Mouse (Mus musculus) CH12.LX (cell line): ENCODE results near the gene Maml2. TPM values are rescaled to one million over a fixed set of nuclear protein-coding genes. Genes with fewer than 3 reads are reported as not detected.

Source experiments
- DNase-seq: peaks from one replicate; pipeline ENCODE4 v3.0.0-alpha.2; 2013; ENCODE audit errors: extremely low read depth
- H3K27ac ChIP-seq: 2 replicates; pipeline ENCODE4 v1.5.1; 2012; ENCODE audit warnings: low read depth, mild to moderate bottlenecking, control low read depth, moderate library complexity; ENCODE audit not compliant: insufficient read depth
- H3K27me3 ChIP-seq: replicated peaks from 2 replicates; pipeline ENCODE3; 2012; ENCODE audit warnings: inconsistent platforms
- H3K36me3 ChIP-seq, 2 experiments: replicated peaks in 1 of 2; 2 replicates each; pipeline versions ENCODE3 to v1.6.1; 2012; ENCODE audit warnings: inconsistent platforms in 1 of 2, low read length in 1 of 2, mild to moderate bottlenecking in 1 of 2, mixed read lengths in 1 of 2, moderate library complexity in 1 of 2; ENCODE audit not compliant: control insufficient read depth in 1 of 2, insufficient read depth in 1 of 2
- H3K4me1 ChIP-seq, 2 experiments: 2 replicates each; pipeline ENCODE4 v1.6.1; 2012; ENCODE audit warnings: inconsistent platforms in 1 of 2, moderate library complexity in 1 of 2; ENCODE audit not compliant: insufficient read depth in 2 of 2, control insufficient read depth in 1 of 2
- H3K4me2 ChIP-seq: 2 replicates; pipeline ENCODE4 v1.6.1; 2012; ENCODE audit warnings: low read depth, mild to moderate bottlenecking, control low read depth; ENCODE audit not compliant: poor library complexity, insufficient read depth, severe bottlenecking
- H3K4me3 ChIP-seq, 3 experiments: fragments of 150-350 bp in 1 of 3; sonication (generic) in 1 of 3; replicated peaks in 1 of 3; 2 replicates each; pipeline versions ENCODE3 to v1.5.1; 2011 to 2012; ENCODE audit warnings: low read depth in 2 of 3, low read length in 2 of 3, mild to moderate bottlenecking in 2 of 3, moderate library complexity in 2 of 3, control low read depth in 1 of 3, improper control_type of control experiment in 1 of 3, inconsistent platforms in 1 of 3, mixed read lengths in 1 of 3; ENCODE audit not compliant: poor library complexity in 1 of 3
- H3K79me2 ChIP-seq: replicated peaks from 2 replicates; pipeline ENCODE4 v1.6.1; 2012; ENCODE audit warnings: mild to moderate bottlenecking, moderate library complexity; ENCODE audit not compliant: control insufficient read depth, poor library complexity, insufficient read depth, severe bottlenecking; ENCODE audit errors: extremely low read depth
- H3K9ac ChIP-seq: 2 replicates; pipeline ENCODE4 v1.6.1; 2012; ENCODE audit warnings: low read depth, mild to moderate bottlenecking, control low read depth, moderate library complexity; ENCODE audit not compliant: insufficient read depth
- H3K9me3 ChIP-seq: replicated peaks from 2 replicates; pipeline ENCODE3; 2012; ENCODE audit warnings: low read length, inconsistent platforms, mixed read lengths
- BHLHE40 ChIP-seq: IDR thresholded peaks from 2 replicates; pipeline ENCODE4 v1.6.1; 2011; ENCODE audit warnings: mild to moderate bottlenecking, low read depth, low read length, improper control_type of control experiment
- CHD1 ChIP-seq: IDR thresholded peaks from 2 replicates; pipeline ENCODE4 v1.6.1; 2012; ENCODE audit warnings: low read depth, low read length, improper control_type of control experiment, inconsistent platforms
- CHD2 ChIP-seq: IDR thresholded peaks from 2 replicates; pipeline ENCODE4 v1.6.1; 2011; ENCODE audit warnings: low read length, improper control_type of control experiment
- CTCF ChIP-seq, 2 experiments: IDR thresholded peaks in 1 of 2; conservative IDR thresholded peaks in 1 of 2; 2 replicates each; pipeline ENCODE4 v1.5.1; 2011 to 2012; ENCODE audit warnings: low read depth in 2 of 2, low read length in 2 of 2, improper control_type of control experiment in 1 of 2, inconsistent platforms in 1 of 2, mild to moderate bottlenecking in 1 of 2, moderate library complexity in 1 of 2
- E2F4 ChIP-seq: IDR thresholded peaks from 2 replicates; pipeline ENCODE4 v1.6.1; 2011; ENCODE audit warnings: low read depth, low read length, improper control_type of control experiment; ENCODE audit not compliant: insufficient replicate concordance
- ELF1 ChIP-seq: IDR thresholded peaks from 2 replicates; pipeline ENCODE4 v1.6.1; 2014; ENCODE audit warnings: low read depth, mild to moderate bottlenecking, inconsistent platforms, low read length, improper control_type of control experiment
- EP300 ChIP-seq: IDR thresholded peaks from 2 replicates; pipeline ENCODE4 v1.6.1; 2011; ENCODE audit warnings: low read length, improper control_type of control experiment
- ETS1 ChIP-seq: conservative IDR thresholded peaks from 2 replicates; pipeline ENCODE4 v1.6.1; 2012; ENCODE audit warnings: low read depth, mild to moderate bottlenecking, inconsistent platforms, low read length, improper control_type of control experiment, moderate library complexity
- GABPA ChIP-seq: IDR thresholded peaks from 2 replicates; pipeline ENCODE4 v1.6.1; 2012; ENCODE audit warnings: low read depth, low read length, improper control_type of control experiment, inconsistent platforms; ENCODE audit not compliant: insufficient replicate concordance
- IRF4 ChIP-seq: IDR thresholded peaks from 2 replicates; pipeline ENCODE4 v1.6.1; 2014; ENCODE audit warnings: low read depth, mild to moderate bottlenecking, inconsistent platforms, low read length, improper control_type of control experiment
- JUN ChIP-seq: IDR thresholded peaks from 2 replicates; pipeline ENCODE4 v1.6.1; 2011; ENCODE audit warnings: low read depth, mild to moderate bottlenecking, low read length, improper control_type of control experiment, moderate library complexity; ENCODE audit not compliant: insufficient read depth
- JUND ChIP-seq: conservative IDR thresholded peaks from 2 replicates; pipeline ENCODE4 v1.6.1; 2011; ENCODE audit warnings: low read depth, low read length, improper control_type of control experiment
- KAT2A ChIP-seq: IDR thresholded peaks from 2 replicates; pipeline ENCODE4 v1.6.1; 2012; ENCODE audit warnings: low read length, improper control_type of control experiment, inconsistent platforms; ENCODE audit not compliant: insufficient replicate concordance
- MAX ChIP-seq: IDR thresholded peaks from 2 replicates; pipeline ENCODE4 v1.6.1; 2011; ENCODE audit warnings: low read length, improper control_type of control experiment
- MEF2A ChIP-seq: IDR thresholded peaks from 2 replicates; pipeline ENCODE4 v1.6.1; 2014; ENCODE audit warnings: low read depth, mild to moderate bottlenecking, inconsistent platforms, low read length, improper control_type of control experiment, borderline replicate concordance
- MXI1 ChIP-seq: IDR thresholded peaks from 2 replicates; pipeline ENCODE4 v1.6.1; 2011; ENCODE audit warnings: mild to moderate bottlenecking, low read depth, low read length, improper control_type of control experiment
- MYC ChIP-seq: IDR thresholded peaks from 2 replicates; pipeline ENCODE4 v1.6.1; 2011; ENCODE audit warnings: low read depth, mild to moderate bottlenecking, improper control_type of control experiment, low read length
- NELFE ChIP-seq: IDR thresholded peaks from 2 replicates; pipeline ENCODE4 v1.6.1; 2011; ENCODE audit warnings: low read depth, low read length, improper control_type of control experiment
- NRF1 ChIP-seq: IDR thresholded peaks from 2 replicates; pipeline ENCODE4 v1.6.1; 2014; ENCODE audit warnings: low read depth, mild to moderate bottlenecking, inconsistent platforms, low read length, improper control_type of control experiment, moderate library complexity
- PAX5 ChIP-seq: IDR thresholded peaks from 2 replicates; pipeline ENCODE4 v1.6.1; 2012; ENCODE audit warnings: low read length, inconsistent platforms, mixed read lengths
- POLR2A ChIP-seq: IDR thresholded peaks from 2 replicates; pipeline ENCODE4 v1.6.1; 2011; ENCODE audit warnings: low read depth, mild to moderate bottlenecking, improper control_type of control experiment, low read length
- POLR2AphosphoS2 ChIP-seq: IDR thresholded peaks from 2 replicates; pipeline ENCODE4 v1.6.1; 2011; ENCODE audit warnings: low read depth, low read length, improper control_type of control experiment
- RAD21 ChIP-seq: IDR thresholded peaks from 2 replicates; pipeline ENCODE4 v1.6.1; 2011; ENCODE audit warnings: low read depth, mild to moderate bottlenecking, low read length, improper control_type of control experiment, moderate library complexity
- SIN3A ChIP-seq: IDR thresholded peaks from 2 replicates; pipeline ENCODE4 v1.6.1; 2012; ENCODE audit warnings: low read length, improper control_type of control experiment, inconsistent platforms
- SMC3 ChIP-seq: IDR thresholded peaks from 2 replicates; pipeline ENCODE4 v1.6.1; 2011; ENCODE audit warnings: low read depth, low read length, improper control_type of control experiment
- TBP ChIP-seq: conservative IDR thresholded peaks from 2 replicates; pipeline ENCODE4 v1.6.1; 2011; ENCODE audit warnings: low read depth, low read length, improper control_type of control experiment
- TCF12 ChIP-seq: IDR thresholded peaks from 2 replicates; pipeline ENCODE4 v1.6.1; 2014; ENCODE audit warnings: low read depth, mild to moderate bottlenecking, inconsistent platforms, low read length, improper control_type of control experiment
- UBTF ChIP-seq: IDR thresholded peaks from 2 replicates; pipeline ENCODE4 v1.6.1; 2012; ENCODE audit warnings: low read depth, mild to moderate bottlenecking, inconsistent platforms, low read length, improper control_type of control experiment, moderate library complexity
- USF1 ChIP-seq: IDR thresholded peaks from 2 replicates; pipeline ENCODE4 v1.6.1; 2014; ENCODE audit warnings: low read depth, mild to moderate bottlenecking, inconsistent platforms, low read length, improper control_type of control experiment
- USF2 ChIP-seq: conservative IDR thresholded peaks from 2 replicates; pipeline ENCODE4 v1.6.1; 2011; ENCODE audit warnings: low read depth, low read length, improper control_type of control experiment
- ZKSCAN1 ChIP-seq: IDR thresholded peaks from 2 replicates; pipeline ENCODE4 v1.6.1; 2012; ENCODE audit warnings: low read depth, inconsistent platforms, low read length, improper control_type of control experiment, borderline replicate concordance
- ZMIZ1 ChIP-seq: IDR thresholded peaks from 2 replicates; pipeline ENCODE4 v1.6.1; 2012; ENCODE audit warnings: low read depth, mild to moderate bottlenecking, inconsistent platforms, low read length, improper control_type of control experiment
- ZNF384 ChIP-seq: IDR thresholded peaks from 2 replicates; pipeline ENCODE4 v1.6.1; 2012; ENCODE audit warnings: low read depth, low read length, improper control_type of control experiment, inconsistent platforms
- dilution Hi-C: fragments of 300-500 bp; cut with MboI; formaldehyde crosslinking; loops from 2 replicates; pipeline ENCODE4 v1.14.3; 2020; ENCODE audit warnings: low sequenced_read_pairs; ENCODE audit not compliant: extremely low pct_unique_long_range_greater_than_20kb, extremely low pct_ligation_motif_present
- in situ Hi-C: fragments of 300-500 bp; cut with MboI; formaldehyde crosslinking; loops from 3 replicates; pipeline ENCODE4 v1.14.3; 2019; ENCODE audit warnings: low sequenced_read_pairs, low pct_ligation_motif_present, low pct_unique_long_range_greater_than_20kb, mixed read lengths
- polyA plus RNA-seq: library from polyadenylated mRNA; unstranded; fragments of >175 nt; gene quantifications from 2 replicates; pipeline ENCODE4 v1.2.1, GENCODE M21; 2012; ENCODE audit warnings: low read depth; ENCODE audit not compliant: insufficient read length
- total RNA-seq, 2 experiments: library from RNA; depleted of rRNA; stranded (reverse); fragments of 300-350 nt in 1 of 2; fragments of >200 nt in 1 of 2; gene quantifications; 2 replicates each; pipeline ENCODE4 v1.2.3; 2012 to 2014

Gene Maml2
- total and polyA plus RNA-seq, 3 experiments = 5.9 to 9.1 (median 5.9) TPM

DNA sequence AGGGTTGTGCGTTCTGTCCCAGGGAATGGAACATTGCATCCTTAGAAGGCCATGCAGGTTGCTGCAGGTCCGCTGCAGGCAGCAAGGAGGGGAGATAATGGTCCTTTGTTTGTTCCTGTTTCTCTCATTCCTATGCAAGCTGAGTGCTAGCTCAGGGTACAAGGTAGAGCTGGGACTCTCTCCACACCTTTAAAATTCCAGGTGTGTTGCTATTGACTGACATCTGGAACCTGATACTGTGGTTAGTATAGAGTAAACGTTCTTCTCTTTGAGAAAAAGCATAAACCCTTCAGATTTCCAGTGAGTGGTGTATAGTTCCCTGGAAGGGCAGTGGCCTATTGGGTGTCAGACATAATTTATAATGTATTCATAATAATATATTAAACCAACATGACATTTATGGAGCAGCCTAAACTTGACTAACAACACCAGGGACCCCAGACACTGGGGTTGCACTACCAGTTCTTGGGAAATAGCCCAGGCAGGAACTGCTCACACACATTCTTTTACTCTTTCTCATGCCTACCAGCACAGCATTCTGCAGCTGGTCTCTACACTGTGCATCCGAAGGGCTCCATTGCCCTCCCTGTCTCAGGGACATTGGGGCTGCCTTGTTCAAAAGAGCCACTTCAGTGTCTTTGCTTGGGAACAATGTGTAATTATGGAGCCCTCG, 254.8 kb downstream of the Maml2 start:
- H3K4me3 ChIP-seq = no peak overlapping the region
- H3K4me1 ChIP-seq = peaks cover 15 to 32% of the 10 kb centered on the region in 2 experiments
- in situ Hi-C loops (loop anchor here (10.0 kb wide), 1 partner anchor 162 kb away; no protein-coding TSS in a partner anchor), dilution Hi-C loops (no loop called here)
- H3K9me3 ChIP-seq = no peaks in the 10 kb centered on the region
- TF ChIP-seq EP300 = no peak
- no peak for TF ChIP-seq ELF1
- no peak overlapping the region for H3K9ac ChIP-seq
- H3K4me2 ChIP-seq = no peak overlapping the region
- H3K79me2 ChIP-seq = no peaks in the 10 kb centered on the region; the same call in 1 of the 2 replicates
- no peaks in the 10 kb centered on the region for H3K27me3 ChIP-seq
- DNase-seq = no peak
- no peak overlapping the region for H3K27ac ChIP-seq
- peaks cover 0 to 6% of the 10 kb centered on the region in 2 experiments for H3K36me3 ChIP-seq

GRCm38 (mm10) chr9:13554773-13555172, 257.0 kb downstream of the Maml2 start:
- no peak overlapping the region for H3K9ac ChIP-seq
- dilution Hi-C loops (no loop called here), in situ Hi-C loops (loop anchor here (5.0 to 10.0 kb wide), 2 partner anchors 38 to 160 kb away; no protein-coding TSS in a partner anchor)
- H3K79me2 ChIP-seq = no peaks in the 10 kb centered on the region; the same call in 1 of the 2 replicates
- peaks cover 0 to 2% of the 10 kb centered on the region in 2 experiments for H3K36me3 ChIP-seq
- H3K4me1 ChIP-seq = peaks cover 25 to 55% of the 10 kb centered on the region in 2 experiments
- no peak overlapping the region for H3K27ac ChIP-seq
- H3K4me3 ChIP-seq = no peak overlapping the region
- DNase-seq = peak; percentile 60
- H3K9me3 ChIP-seq = no peaks in the 10 kb centered on the region
- H3K27me3 ChIP-seq = no peaks in the 10 kb centered on the region
- H3K4me2 ChIP-seq = peak overlapping the region; percentile 82; the same call in 1 of the 2 replicates
- no peak for TF ChIP-seq MXI1
- TF ChIP-seq USF2 = no peak
- no peak for TF ChIP-seq PAX5
- TF ChIP-seq GABPA = no peak
- TF ChIP-seq BHLHE40 = peak; percentile 98
- peak; percentile 44 for TF ChIP-seq TCF12
- no peak for TF ChIP-seq SIN3A
- TF ChIP-seq UBTF = no peak
- no peak for TF ChIP-seq POLR2A
- no peak for TF ChIP-seq RAD21
- no peak for TF ChIP-seq ZKSCAN1
- TF ChIP-seq ZNF384 = no peak
- TF ChIP-seq E2F4 = no peak
- no peak for TF ChIP-seq NRF1
- peak; percentile 88 for TF ChIP-seq ETS1
- no peak for TF ChIP-seq MYC
- TF ChIP-seq USF1 = no peak
- no peak for TF ChIP-seq MAX
- TF ChIP-seq CTCF (conservative IDR thresholded peaks at IDR 0.05 in 1 of 2, IDR thresholded peaks at IDR 0.05 in 1 of 2; ENCODE audit: low read depth in 2 of 2, low read length in 2 of 2) = no peak
- TF ChIP-seq JUN = peak; percentile 25; the same call in 1 of the 2 replicates
- peak; percentile 89 for TF ChIP-seq EP300
- no peak for TF ChIP-seq ZMIZ1
- TF ChIP-seq SMC3 = no peak
- TF ChIP-seq JUND = peak; percentile 72
- peak; percentile 91 for TF ChIP-seq IRF4
- no peak for TF ChIP-seq POLR2AphosphoS2
- no peak for TF ChIP-seq TBP
- TF ChIP-seq NELFE = no peak
- no peak for TF ChIP-seq CHD1
- peak; percentile 18; the same call in 1 of the 2 replicates for TF ChIP-seq MEF2A
- TF ChIP-seq KAT2A = no peak
- TF ChIP-seq CHD2 = peak; percentile 87
